Mouse (Mus musculus) neural tube, embryonic 11.5 days (tissue): ENCODE data around the gene Olfr1326-ps1. TPM values are rescaled to one million over a fixed set of nuclear protein-coding genes. Genes with fewer than 3 reads are reported as not detected.

Source experiments
- ATAC-seq: fragments of 200-750 bp; cut with Nextera tagmentation; 2 replicates; pipeline ENCODE4 v1.8.0; 2017; ENCODE audit warnings: moderate number of reproducible peaks, mild to moderate bottlenecking, moderate TSS enrichment, moderate library complexity; ENCODE audit not compliant: insufficient read depth, low FRiP score, low TSS enrichment
- DNase-seq: peaks from one replicate; pipeline ENCODE4 v3.0.0-alpha.2; 2015; ENCODE audit warnings: low spot score
- H3K27ac ChIP-seq: fragments of 300-500 bp; sonication (generic); 2 replicates; pipeline ENCODE4 v1.5.1; 2014; ENCODE audit warnings: low read depth, mild to moderate bottlenecking, low read length
- H3K27me3 ChIP-seq: fragments of 300-500 bp; sonication (generic); 2 replicates; pipeline ENCODE4 v1.6.1; 2014; ENCODE audit warnings: mild to moderate bottlenecking, low read length, mixed read lengths; ENCODE audit not compliant: control insufficient read depth, insufficient read depth
- H3K36me3 ChIP-seq: fragments of 300-500 bp; sonication (generic); 2 replicates; pipeline ENCODE4 v1.6.1; 2014; ENCODE audit warnings: mild to moderate bottlenecking, low read length, moderate library complexity, mixed read lengths; ENCODE audit not compliant: control insufficient read depth, insufficient read depth
- H3K4me1 ChIP-seq: fragments of 300-500 bp; sonication (generic); 2 replicates; pipeline ENCODE4 v1.6.1; 2014; ENCODE audit warnings: low read length, mixed read lengths; ENCODE audit not compliant: control insufficient read depth, insufficient read depth
- H3K4me2 ChIP-seq: fragments of 300-500 bp; sonication (generic); 2 replicates; pipeline ENCODE4 v1.6.1; 2014; ENCODE audit warnings: low read depth, mild to moderate bottlenecking, moderate library complexity
- H3K4me3 ChIP-seq: fragments of 300-500 bp; sonication (generic); 2 replicates; pipeline ENCODE4 v1.5.1; 2014; ENCODE audit warnings: low read depth, low read length
- H3K9ac ChIP-seq: fragments of 300-500 bp; sonication (generic); 2 replicates; pipeline ENCODE4 v1.6.1; 2014; ENCODE audit warnings: mild to moderate bottlenecking, low read length
- H3K9me3 ChIP-seq: fragments of 300-500 bp; sonication (generic); 2 replicates; pipeline ENCODE4 v1.6.1; 2016; ENCODE audit warnings: low read length; ENCODE audit not compliant: control insufficient read depth
- WGBS: fragments of 180-500 bp; shearing (Covaris S2); extraction: QIAGEN DNeasy Blood & Tissue Kit; methylation state at CpG from one replicate; pipeline ENCODE4 v1.1.7; 2014; 5-methylcytosine and 5-hydroxymethylcytosine counted together
- polyA plus RNA-seq: library from polyadenylated mRNA; unstranded; fragments of >200 nt; fragmentation: Nextera tagmentation; extraction: Ambion mirVana; gene quantifications from 2 replicates; pipeline ENCODE4 v1.2.1, GENCODE M21; 2014

Gene Olfr1326-ps1
- not detected in 2 replicates for polyA plus RNA-seq

DNA sequence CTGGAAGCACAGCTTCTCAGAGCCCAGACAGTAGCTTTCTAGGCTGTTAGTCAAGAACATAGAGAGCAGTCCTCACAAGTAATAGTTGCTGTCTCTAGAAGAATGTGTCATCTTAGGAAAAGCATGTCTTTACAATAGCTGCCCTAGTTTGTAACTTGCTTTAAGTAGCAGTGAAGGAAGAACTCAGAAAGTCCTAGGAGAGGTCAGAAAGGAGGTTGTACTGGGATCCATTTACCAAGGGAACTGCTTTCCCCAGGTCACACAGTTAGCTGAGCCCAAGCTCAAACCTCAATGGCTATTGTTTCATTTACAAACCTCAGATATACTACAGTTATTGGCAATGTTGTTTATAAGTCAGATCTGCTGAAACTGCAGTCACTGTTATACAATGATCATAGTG lies at the start of gene Olfr1326-ps1:
Olfr1326-ps1 (minus strand) TSS at position 101 of the 400 bp plus-strand sequence.
- DNase-seq (no peak), ATAC-seq (no peak)
- no peaks in the 10 kb centered on the region for H3K9me3 ChIP-seq
- no peaks in the 10 kb centered on the region for H3K36me3 ChIP-seq
- no peak within 1 kb of the TSS for H3K9ac ChIP-seq
- no peaks in the 10 kb centered on the region for H3K27me3 ChIP-seq
- H3K4me1 ChIP-seq: no peaks in the 10 kb centered on the region
- H3K4me2 ChIP-seq: no peak within 1 kb of the TSS
- no peak within 1 kb of the TSS for H3K27ac ChIP-seq
- no peak within 1 kb of the TSS for H3K4me3 ChIP-seq

- DNase-seq (no peak), ATAC-seq (no peak)
- Histone ChIP-seq H3K9ac (no peak within 1 kb of the TSS), H3K9me3 (no peaks in the 10 kb centered on the region), H3K4me3 (no peak within 1 kb of the TSS), H3K27me3 (no peaks in the 10 kb centered on the region), H3K27ac (no peak within 1 kb of the TSS), H3K36me3 (no peaks in the 10 kb centered on the region), H3K4me1 (no peaks in the 10 kb centered on the region), H3K4me2 (no peak within 1 kb of the TSS)
- 87% methylated on average over 2 of the region's 2 CpGs for WGBS
Measured at GRCm38 (mm10) chrX:74592379-74592778, 17.7 kb upstream of the Olfr1326-ps1 start, which contains the start of gene Olfr1325. TSS of gene Olfr1325 (plus strand) at chrX:74592679.

Other genes with a start within 250 kb of the Olfr1326-ps1 start
- gene Plxna3, start 245.8 kb downstream of the Olfr1326-ps1 start, polyA plus RNA-seq: 21.2 and 22.5 TPM in 2 replicates
- 89.0 and 102 TPM in 2 replicates for gene Lage3, start 221.3 kb downstream of the Olfr1326-ps1 start, polyA plus RNA-seq
- gene Ubl4a, start 201.7 kb downstream of the Olfr1326-ps1 start, polyA plus RNA-seq: 69.8 and 72.0 TPM in 2 replicates
- gene Slc10a3, start 201.5 kb downstream of the Olfr1326-ps1 start, polyA plus RNA-seq: 9.6 and 11.6 TPM in 2 replicates
- gene Fam3a, start 181.6 kb downstream of the Olfr1326-ps1 start, polyA plus RNA-seq: 27.8 and 30.8 TPM in 2 replicates
- gene Ikbkg, start 181.6 kb downstream of the Olfr1326-ps1 start, polyA plus RNA-seq: 24.4 and 27.7 TPM in 2 replicates
- 59.4 and 60.7 TPM in 2 replicates for gene G6pdx, start 145.7 kb downstream of the Olfr1326-ps1 start, polyA plus RNA-seq
- not detected in 2 replicates for gene Gm6880, start 93.5 kb downstream of the Olfr1326-ps1 start, polyA plus RNA-seq
- not detected in 2 replicates for gene Olfr1325, start 17.8 kb upstream of the Olfr1326-ps1 start, polyA plus RNA-seq
- gene Gm5640, start 70.7 kb upstream of the Olfr1326-ps1 start, polyA plus RNA-seq: not detected in 2 replicates
- not detected in 2 replicates for gene Gm6890, start 166.0 kb upstream of the Olfr1326-ps1 start, polyA plus RNA-seq